Mouse (Mus musculus): Measurements from ENCODE around the gene Vmn1r173. TPM values are rescaled to one million over a fixed set of nuclear protein-coding genes. Genes with fewer than 3 reads are reported as not detected.
"Not testable (repeated sequence)": the region's sequence is repeated elsewhere in the genome, so short reads cannot be mapped to it uniquely, and the experiment has no call there.

Vmn1r173 gene
- polyA plus RNA-seq (2014; fragmentation: Nextera tagmentation; extraction: Ambion mirVana): not detected in 2 replicates

DNA sequence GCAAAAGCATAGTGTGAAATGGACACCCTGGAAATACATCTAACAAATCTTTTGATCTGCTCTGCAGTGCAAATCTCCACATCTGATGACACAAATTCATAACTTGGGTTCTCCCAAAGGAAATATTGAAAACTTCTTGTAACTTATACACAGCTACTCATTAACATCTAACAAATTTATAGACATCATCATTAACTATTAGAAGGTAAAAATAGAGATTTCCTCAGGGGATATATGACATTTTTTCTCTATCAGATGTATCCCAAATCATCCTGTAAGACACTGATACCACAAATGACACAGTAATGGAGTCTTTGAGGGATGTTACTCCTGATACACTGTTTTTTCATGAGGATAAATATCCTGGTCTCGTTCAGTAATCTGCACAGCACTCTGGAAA, at the start of gene Vmn1r173:
TSS of gene Vmn1r173 (plus strand) at position 301 of the 400 bp plus-strand sequence.
- WGBS: 77% methylated on average over 1 of the region's 1 CpGs
- not testable (repeated sequence) for H3K27me3 ChIP-seq (ENCODE audit: control insufficient read depth, insufficient read depth, low read length); H3K36me3 ChIP-seq (ENCODE audit: control insufficient read depth, insufficient read depth, low read length); DNase-seq (ENCODE audit: low spot score); H3K9ac ChIP-seq (ENCODE audit: low read length); H3K9me3 ChIP-seq (ENCODE audit: control insufficient read depth, low read length); H3K4me1 ChIP-seq (ENCODE audit: control insufficient read depth, insufficient read depth, low read length); H3K4me3 ChIP-seq (ENCODE audit: low read depth, low read length); H3K4me2 ChIP-seq (ENCODE audit: low read depth, severe bottlenecking); ATAC-seq (ENCODE audit: insufficient number of reproducible peaks, low FRiP score, low TSS enrichment, low read depth); H3K27ac ChIP-seq (replicated peaks; ENCODE audit: low read depth, low read length)

- Histone ChIP-seq H3K9me3 (ENCODE audit: control insufficient read depth, low read length) (no peaks in the 10 kb centered on the region; the same call in 1 of the 2 replicates), H3K9ac (ENCODE audit: low read length) (no peak within 1 kb of the TSS), H3K27me3 (ENCODE audit: control insufficient read depth, insufficient read depth, low read length) (no peaks in the 10 kb centered on the region), H3K4me2 (ENCODE audit: low read depth, severe bottlenecking) (no peak within 1 kb of the TSS), H3K4me3 (ENCODE audit: low read depth, low read length) (no peak within 1 kb of the TSS), H3K27ac (replicated peaks; ENCODE audit: low read depth, low read length) (no peak within 1 kb of the TSS), H3K4me1 (ENCODE audit: control insufficient read depth, insufficient read depth, low read length) (no peaks in the 10 kb centered on the region), H3K36me3 (ENCODE audit: control insufficient read depth, insufficient read depth, low read length) (no peaks in the 10 kb centered on the region)
- 65% methylated on average over 2 of the region's 2 CpGs for WGBS
- no peak for DNase-seq (ENCODE audit: low spot score)
- no peak for ATAC-seq (ENCODE audit: insufficient number of reproducible peaks, low FRiP score, low TSS enrichment, low read depth)
Observed at GRCm38 (mm10) chr7:23658016-23658415, 42.5 kb upstream of the Vmn1r173 start, which contains the start of gene Vmn1r172. Vmn1r172 (plus strand) TSS chr7:23658316.

- not testable (repeated sequence) for H3K9me3 ChIP-seq (ENCODE audit: control insufficient read depth, low read length)
Observed at GRCm38 (mm10) chr7:23751970-23752369, 51.5 kb downstream of the Vmn1r173 start, which contains the start of gene Vmn1r174. Vmn1r174 (plus strand) TSS chr7:23752270.

More at GRCm38 (mm10) chr7:23751970-23752369, 51.5 kb downstream of the Vmn1r173 start, which contains the start of gene Vmn1r174:
- not testable (repeated sequence) for H3K4me1 ChIP-seq (ENCODE audit: control insufficient read depth, insufficient read depth, low read length); ATAC-seq (ENCODE audit: insufficient number of reproducible peaks, low FRiP score, low TSS enrichment, low read depth); H3K4me3 ChIP-seq (ENCODE audit: low read depth, low read length); H3K27me3 ChIP-seq (ENCODE audit: control insufficient read depth, insufficient read depth, low read length); DNase-seq (ENCODE audit: low spot score); H3K27ac ChIP-seq (replicated peaks; ENCODE audit: low read depth, low read length); H3K4me2 ChIP-seq (ENCODE audit: low read depth, severe bottlenecking); H3K36me3 ChIP-seq (ENCODE audit: control insufficient read depth, insufficient read depth, low read length); H3K9ac ChIP-seq (ENCODE audit: low read length)
- whole genome bisulfite sequencing: 55% methylated on average over 1 of the region's 1 CpGs

Other genes starting within 250 kb of the Vmn1r173 start
- gene Vmn1r167, start 193.5 kb upstream of the Vmn1r173 start, polyA plus RNA-seq (2014; fragmentation: Nextera tagmentation; extraction: Ambion mirVana): not detected in 2 replicates
- gene Vmn1r168, start 161.0 kb upstream of the Vmn1r173 start, polyA plus RNA-seq (2014; fragmentation: Nextera tagmentation; extraction: Ambion mirVana): not detected in 2 replicates
- not detected in 2 replicates for gene Vmn1r169, start 125.2 kb upstream of the Vmn1r173 start, polyA plus RNA-seq (2014; fragmentation: Nextera tagmentation; extraction: Ambion mirVana)
- not detected in 2 replicates for gene Vmn1r170, start 94.5 kb upstream of the Vmn1r173 start, polyA plus RNA-seq (2014; fragmentation: Nextera tagmentation; extraction: Ambion mirVana)
- gene Vmn1r171, start 70.0 kb upstream of the Vmn1r173 start, polyA plus RNA-seq (2014; fragmentation: Nextera tagmentation; extraction: Ambion mirVana): not detected in 2 replicates
- gene Vmn1r172, start 42.4 kb upstream of the Vmn1r173 start, polyA plus RNA-seq (2014; fragmentation: Nextera tagmentation; extraction: Ambion mirVana): not detected in 2 replicates
- gene Vmn1r174, start 51.6 kb downstream of the Vmn1r173 start, polyA plus RNA-seq (2014; fragmentation: Nextera tagmentation; extraction: Ambion mirVana): not detected in 2 replicates
- gene Vmn1r175, start 109.9 kb downstream of the Vmn1r173 start, polyA plus RNA-seq (2014; fragmentation: Nextera tagmentation; extraction: Ambion mirVana): not detected in 2 replicates
- gene Vmn1r176, start 136.7 kb downstream of the Vmn1r173 start, polyA plus RNA-seq (2014; fragmentation: Nextera tagmentation; extraction: Ambion mirVana): not detected in 2 replicates
- not detected in 2 replicates for gene Vmn1r177, start 165.7 kb downstream of the Vmn1r173 start, polyA plus RNA-seq (2014; fragmentation: Nextera tagmentation; extraction: Ambion mirVana)
- not detected in 2 replicates for gene Vmn1r178, start 191.3 kb downstream of the Vmn1r173 start, polyA plus RNA-seq (2014; fragmentation: Nextera tagmentation; extraction: Ambion mirVana)
- gene Vmn1r179, start 226.3 kb downstream of the Vmn1r173 start, polyA plus RNA-seq (2014; fragmentation: Nextera tagmentation; extraction: Ambion mirVana): not detected in 2 replicates
- gene Vmn1r180, start 249.9 kb downstream of the Vmn1r173 start, polyA plus RNA-seq (2014; fragmentation: Nextera tagmentation; extraction: Ambion mirVana): not detected in 2 replicates

Measured in limb, embryonic 11.5 days (tissue).